Mouse (Mus musculus) brain, embryonic 14.5 days (tissue): ENCODE measurements around the gene Cradd.

Experiments
- CTCF ChIP-seq: fragments of 200-500 bp; IDR thresholded peaks from 2 replicates; pipeline ENCODE4 v1.5.1; 2012; ENCODE audit warnings: inconsistent platforms, mild to moderate bottlenecking, moderate library complexity, borderline replicate concordance; ENCODE audit not compliant: insufficient read depth, insufficient read length; ENCODE audit errors: extremely low read depth
- POLR2A ChIP-seq: fragments of 200-500 bp; IDR thresholded peaks from 2 replicates; pipeline ENCODE4 v1.6.1; 2012; ENCODE audit warnings: mild to moderate bottlenecking, inconsistent platforms, borderline replicate concordance; ENCODE audit not compliant: poor library complexity, insufficient read depth, insufficient read length, severe bottlenecking; ENCODE audit errors: extremely low read depth

DNA sequence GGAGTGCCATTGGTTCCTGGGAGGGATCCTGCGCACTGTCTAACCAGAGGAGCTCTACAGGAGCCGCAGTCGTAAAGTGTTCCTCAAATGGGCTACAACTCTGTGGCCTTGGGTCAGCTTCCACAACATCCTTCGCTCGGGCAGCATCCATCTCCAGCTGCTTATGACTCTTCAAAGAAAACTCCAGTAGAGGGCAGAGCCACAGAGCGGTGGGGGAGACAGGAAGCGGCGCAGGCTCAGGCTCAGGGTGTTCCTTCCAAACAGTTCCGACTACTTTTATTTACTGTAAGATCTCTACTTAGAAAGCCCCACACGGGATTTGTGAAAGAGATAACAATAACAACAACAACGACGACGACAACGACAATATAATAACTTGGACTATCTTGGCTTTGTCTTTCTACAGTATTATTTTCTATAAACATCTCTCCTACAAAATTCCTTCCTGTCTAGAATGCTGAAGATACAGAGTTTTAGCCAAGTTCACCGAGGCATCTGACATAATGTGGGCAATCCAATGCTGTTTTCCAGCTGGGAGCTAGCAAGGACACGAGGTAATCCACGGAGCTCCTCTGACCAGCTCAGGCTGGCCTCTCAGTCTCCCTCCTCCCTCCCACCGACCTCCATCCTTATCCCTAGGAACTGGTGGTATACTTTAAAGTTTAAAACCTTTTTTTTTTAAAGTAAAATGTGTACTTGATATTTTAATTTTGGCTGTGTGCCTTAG lies 105.8 kb downstream of the Cradd start:
- TF ChIP-seq POLR2A (no peak), CTCF (no peak)
